Mouse (Mus musculus) induced T-regulatory cell, adult 2 months (primary cell): Measurements from ENCODE around the gene Alkbh7.

Experiments used
- DNase-seq: peaks from one replicate; pipeline ENCODE4 v3.0.0-alpha.2; 2012; ENCODE audit warnings: low read depth

Alkbh7 gene

GRCm38 (mm10) chr17:56986105-56986805, 10.9 kb upstream of the Alkbh7 start:
- no peak for DNase-seq

DNA sequence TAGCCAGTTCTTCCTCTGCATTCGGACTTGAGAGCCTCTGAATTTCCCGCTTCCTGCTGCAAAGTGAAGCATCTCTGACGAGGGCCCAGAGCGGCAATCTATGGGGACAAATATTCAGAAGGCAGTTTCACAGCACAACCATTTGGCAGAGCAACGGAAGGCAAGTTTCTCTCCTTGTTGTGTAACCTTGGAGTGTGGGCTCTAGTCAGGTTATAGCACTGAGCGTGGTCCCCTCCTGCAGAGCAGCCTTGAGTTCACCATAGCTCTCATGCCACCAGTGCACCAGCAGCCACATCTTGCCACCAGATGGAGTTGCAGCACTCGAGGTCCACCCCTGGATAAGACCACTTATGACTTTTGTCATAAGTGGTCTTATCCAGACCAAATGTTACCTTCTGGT, 8.7 kb upstream of the Alkbh7 start:
- DNase-seq, result no peak

DNA sequence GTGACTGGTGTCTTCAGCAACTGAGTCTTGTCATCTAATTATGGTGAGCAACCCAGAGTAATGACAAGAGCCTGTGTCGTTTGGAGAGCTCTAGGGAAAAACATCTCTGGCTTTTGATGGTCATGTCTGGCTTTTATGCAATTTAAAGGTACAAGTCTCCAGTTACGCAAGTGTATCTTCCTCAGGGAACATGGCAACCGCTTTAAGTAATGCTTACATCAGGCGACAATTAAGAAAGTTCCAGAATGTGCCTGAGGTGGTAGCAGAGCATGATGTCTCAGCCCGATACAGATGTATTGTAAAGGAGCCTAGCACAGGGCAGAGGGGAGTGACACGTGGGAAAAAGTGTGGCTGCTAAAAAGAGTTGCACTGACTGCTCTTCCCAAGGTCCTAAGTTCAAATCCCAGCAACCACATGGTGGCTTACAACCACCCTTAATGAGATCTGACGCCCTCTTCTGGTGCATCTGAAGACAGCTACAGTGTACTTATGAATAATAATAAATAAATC, 8.2 kb upstream of the Alkbh7 start:
- DNase-seq, result no peak

DNA sequence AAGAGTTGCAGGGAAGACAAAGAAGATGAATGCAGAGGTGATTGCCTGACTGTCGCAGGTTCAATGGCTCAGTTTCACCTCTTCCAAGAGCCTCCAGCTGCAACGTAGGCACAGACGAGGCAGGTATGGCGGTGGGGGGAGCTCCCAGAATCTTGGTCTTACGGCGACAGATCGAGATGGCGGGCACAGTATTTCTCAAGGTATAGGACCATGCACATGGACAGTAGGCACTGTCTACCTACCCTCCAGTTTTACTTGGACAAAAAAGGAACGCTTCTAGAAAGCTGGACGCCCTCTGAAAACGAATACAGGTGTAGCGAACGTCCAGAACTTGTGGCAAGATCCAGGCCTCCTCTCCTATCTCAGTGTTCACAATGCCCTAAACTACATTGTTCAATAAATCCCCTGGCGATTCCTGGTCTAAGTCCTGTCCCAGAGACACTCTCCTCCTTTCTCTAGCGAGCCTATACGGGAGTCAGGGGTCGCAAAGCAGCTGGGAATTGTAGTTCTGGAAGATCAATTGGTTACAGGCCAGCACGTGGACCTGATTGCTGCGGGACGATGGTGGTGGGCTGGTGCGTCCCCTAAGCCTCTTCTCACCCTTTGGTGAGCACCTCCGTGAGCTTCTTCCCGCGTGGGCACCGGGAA, 7.5 kb upstream of the Alkbh7 start:
- no peak for DNase-seq

DNA sequence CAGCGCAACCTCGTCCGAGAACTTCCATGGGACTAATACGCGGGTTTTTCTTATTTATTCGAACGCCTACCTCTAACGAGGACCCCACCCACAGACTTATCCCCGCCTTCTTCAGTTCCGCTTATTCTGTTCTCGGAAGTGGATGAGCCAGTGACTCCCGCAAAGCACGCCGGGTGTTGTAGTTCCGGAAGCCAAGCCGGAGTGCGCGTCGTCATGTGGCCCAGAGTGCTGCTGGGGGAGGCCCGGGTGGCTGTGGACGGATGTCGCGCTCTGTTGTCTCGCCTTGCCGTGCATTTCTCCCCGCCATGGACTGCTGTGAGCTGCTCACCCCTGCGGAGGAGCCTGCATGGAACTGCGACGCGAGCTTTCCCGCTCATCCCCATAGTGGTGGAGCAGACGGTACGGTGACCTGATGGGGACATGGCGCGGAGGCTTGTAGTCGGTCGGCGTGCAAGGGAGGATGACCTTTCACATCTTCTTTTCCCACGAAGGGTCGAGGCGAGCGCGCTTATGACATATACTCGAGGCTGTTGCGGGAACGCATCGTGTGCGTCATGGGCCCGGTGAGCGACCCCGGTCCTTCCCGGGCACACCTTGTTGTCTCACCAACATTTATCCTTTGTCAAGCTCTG, 6.9 kb upstream of the Alkbh7 start, which contains the start of gene Clpp:
TSS of gene Clpp (plus strand) at position 191 of the 632 bp plus-strand sequence.
- DNase-seq, result peak; percentile 98

DNA sequence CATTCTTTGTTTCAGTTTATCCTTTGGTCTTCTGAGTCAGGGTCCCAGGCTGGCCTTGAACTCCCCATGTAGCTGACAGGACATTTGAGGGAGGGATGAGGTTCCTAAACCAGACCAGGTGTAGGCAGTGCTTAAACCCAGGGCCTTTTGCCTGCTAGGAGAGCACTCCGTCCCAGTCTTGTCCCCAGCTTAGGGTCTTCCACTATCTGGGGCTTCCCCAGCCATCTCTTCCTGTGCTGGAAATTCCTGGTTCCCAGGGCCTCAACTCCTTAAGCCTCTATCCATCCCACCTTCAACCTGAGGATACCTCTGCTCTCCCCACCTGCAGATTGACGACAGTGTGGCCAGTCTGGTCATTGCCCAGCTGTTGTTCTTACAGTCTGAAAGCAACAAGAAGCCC, 6.2 kb upstream of the Alkbh7 start:
- no peak for DNase-seq

- DNase-seq, result no peak
Measured at GRCm38 (mm10) chr17:56995046-56995445, 2.1 kb upstream of the Alkbh7 start.

DNA sequence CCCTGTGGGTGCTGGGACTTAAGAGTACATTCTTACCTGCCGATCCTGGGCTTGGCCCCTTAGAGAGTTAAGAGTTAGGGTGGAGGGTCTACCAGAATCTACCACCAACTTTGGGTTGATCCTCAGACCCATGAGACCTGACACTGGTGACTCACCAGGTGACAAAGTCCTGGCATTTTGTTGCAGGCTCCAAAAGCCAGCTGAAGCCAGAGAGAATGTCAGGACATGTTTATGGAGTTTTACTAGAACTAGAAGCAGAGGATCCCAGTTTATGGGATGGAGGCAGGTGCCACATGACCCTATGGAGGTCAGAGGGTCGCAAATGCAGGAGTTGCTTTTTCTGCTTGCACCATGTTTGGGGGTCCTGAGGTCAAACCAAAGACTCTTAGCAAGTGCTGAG, 633 bp upstream of the Alkbh7 start:
- no peak for DNase-seq

GRCm38 (mm10) chr17:56999414-56999813, 2.3 kb downstream of the Alkbh7 start:
- no peak for DNase-seq

DNA sequence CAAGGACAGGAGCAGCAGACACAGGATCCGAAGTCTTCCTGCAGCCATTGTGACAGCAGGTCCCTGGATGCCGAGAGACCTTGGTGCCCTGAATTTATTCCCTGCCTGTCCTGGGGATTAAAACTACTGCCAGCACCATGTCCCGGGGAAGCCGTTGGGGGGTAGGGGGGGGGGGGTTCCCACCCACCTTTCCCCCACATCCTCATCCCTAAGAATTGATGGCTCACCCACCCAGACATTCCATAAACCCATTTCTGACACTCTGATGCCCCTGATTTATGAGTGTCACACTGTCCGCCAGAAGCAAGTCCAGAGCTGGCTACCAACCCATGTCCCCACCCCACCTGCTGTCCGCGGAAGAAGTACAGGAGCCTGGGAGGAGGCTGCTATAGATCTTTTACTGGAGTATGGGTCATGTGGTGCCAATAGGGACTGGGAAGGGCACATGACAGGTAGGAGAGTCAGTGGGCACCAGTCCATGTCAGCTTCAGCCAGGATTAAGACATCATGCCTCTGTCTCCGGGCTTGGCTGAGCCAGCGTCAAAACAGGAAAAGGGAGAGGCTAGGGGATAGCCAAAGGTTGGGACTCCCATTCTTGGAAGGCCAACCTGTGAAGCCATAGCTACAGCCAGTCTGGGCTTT, 3.0 kb downstream of the Alkbh7 start, which contains the start of gene Pspn:
TSS of gene Pspn (minus strand) at position 51 of the 642 bp plus-strand sequence.
- DNase-seq, result no peak

GRCm38 (mm10) chr17:57001228-57001627, 4.1 kb downstream of the Alkbh7 start:
- DNase-seq, result no peak

GRCm38 (mm10) chr17:57003994-57004393, 6.9 kb downstream of the Alkbh7 start:
- no peak for DNase-seq

DNA sequence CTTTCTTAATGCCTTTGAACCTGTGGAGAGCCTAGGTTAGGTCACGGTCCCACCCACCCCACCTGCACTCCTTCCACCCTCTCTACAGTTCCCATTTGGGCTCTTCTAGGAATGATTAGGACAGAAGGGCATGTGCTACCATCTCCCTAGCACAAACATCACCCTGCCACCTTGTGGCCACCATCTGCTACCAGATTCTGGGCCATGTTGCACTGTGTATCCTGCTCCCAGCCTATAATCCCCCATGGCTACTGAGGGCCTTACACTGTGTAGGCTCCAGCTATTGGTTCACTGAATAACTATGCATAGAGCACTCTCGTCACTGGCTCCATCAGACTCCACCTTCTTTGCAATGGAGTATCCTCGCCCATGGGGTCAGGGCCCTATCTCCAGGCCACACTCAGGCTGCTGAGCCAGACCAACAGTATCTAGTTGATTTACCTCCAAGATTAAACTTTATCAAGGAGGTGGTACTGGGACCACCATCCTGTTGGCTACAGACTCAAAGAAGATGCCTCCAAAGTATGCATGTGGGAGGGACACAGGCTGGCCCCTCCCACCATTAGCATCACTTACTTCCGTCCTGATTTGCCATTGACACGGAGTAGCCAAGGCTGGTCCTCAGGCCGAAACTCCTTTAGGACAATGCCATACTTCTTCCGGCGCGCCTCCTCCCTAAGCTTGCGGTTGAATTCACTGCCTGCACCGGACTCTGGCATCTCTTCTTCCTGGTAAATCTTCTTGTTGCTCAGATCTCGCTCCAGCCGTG, 10.2 kb downstream of the Alkbh7 start:
- no peak for DNase-seq

- DNase-seq, result no peak
Measured at GRCm38 (mm10) chr17:57010911-57011235, 13.7 kb downstream of the Alkbh7 start.

GRCm38 (mm10) chr17:57011236-57012141, 14.3 kb downstream of the Alkbh7 start, which contains the start of the genes Gtf2f1 and Gm17949:
Gtf2f1 (minus strand) TSS chr17:57011288.
Gm17949 (plus strand) TSS chr17:57011469.
- DNase-seq, result peak; percentile 100

DNA sequence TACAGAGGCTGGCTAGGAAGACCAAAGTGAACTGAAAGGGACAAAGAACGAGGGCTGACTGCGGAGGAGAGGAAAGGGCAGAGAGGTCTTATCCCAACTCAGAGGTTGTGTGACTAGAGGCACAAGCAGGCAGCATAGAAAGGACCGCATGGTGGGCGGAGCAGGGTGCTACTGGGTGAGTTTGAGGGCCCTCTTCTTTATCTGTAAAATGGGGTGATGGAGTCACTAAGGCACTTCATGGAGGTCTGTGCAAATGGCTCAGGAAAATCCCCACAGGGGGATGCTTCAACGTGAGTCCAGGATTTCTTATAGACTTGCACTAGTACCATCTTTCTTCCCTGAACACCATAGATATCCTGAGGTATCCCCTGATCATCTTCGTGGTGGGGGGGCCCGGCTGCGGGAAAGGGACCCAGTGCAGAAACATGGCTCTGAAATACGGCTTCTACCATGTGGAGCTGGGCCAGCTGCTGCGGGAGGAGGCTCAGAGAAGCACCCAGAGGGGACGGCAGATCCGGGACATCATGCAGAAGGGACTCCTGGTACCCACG, 15.2 kb downstream of the Alkbh7 start:
- no peak for DNase-seq

DNA sequence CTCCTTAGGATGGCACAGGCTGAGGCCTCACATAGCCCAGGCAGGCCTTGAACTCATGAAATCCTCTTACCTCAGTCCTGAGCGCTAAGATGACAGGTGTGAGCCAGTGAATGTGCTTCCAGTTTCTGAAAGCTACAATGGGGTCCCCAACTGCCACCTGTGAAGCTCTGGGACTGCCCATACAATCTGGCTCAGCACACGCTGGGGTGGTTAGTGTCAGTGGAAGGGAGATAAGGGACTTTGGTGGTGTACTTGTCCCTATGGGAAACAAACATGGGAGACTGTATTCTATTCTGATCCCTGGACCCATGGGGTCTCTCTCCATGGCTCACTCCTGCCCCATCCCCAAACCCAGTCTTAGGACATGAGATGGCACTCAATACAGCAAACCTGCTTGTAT, 22.6 kb downstream of the Alkbh7 start:
- DNase-seq, result no peak

- DNase-seq, result no peak
Measured at GRCm38 (mm10) chr17:57020960-57021359, 23.8 kb downstream of the Alkbh7 start.

DNA sequence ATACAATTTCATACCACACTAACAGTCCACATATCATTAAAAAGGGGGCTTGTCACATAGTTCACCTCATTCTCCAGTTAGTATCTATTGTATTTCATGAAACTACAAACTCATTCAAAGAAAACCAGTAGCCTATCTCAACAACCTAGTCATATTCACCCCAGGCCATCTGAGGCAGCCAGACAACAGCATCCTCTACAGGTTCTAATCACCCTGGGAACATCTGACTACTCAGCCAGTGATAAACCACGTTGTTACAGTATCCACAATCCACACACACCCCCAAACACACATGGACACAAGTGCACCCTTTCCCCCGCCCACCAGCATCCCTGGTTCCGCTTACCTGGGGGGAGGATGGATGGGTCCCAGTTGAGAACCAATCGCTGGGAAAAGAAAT, 30.3 kb downstream of the Alkbh7 start:
- no peak for DNase-seq

DNA sequence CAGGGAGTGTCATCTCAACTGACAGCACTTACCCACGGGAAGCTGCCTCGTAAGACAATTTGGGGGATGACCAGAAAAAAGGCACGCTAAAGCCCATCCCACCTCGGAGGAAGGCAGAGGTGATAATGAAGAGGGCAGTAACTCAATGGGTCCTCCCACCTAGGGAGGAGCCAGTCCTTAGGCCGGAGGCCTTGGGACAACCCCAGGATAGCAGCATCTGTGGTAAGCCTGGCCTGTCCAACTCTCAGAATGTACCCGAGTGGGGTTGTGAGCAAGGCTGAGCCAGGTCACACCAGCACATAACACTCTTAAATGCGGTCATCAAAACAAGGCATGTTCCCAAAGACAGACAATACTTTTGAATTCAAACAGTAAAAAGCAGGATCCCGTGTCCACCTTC, 32.6 kb downstream of the Alkbh7 start:
- DNase-seq, result peak; percentile 42
